Mouse (Mus musculus) MEL (cell line): ENCODE results near the gene Ncoa3. TPM values are rescaled to one million over a fixed set of nuclear protein-coding genes. Genes with fewer than 3 reads are reported as not detected.
A peak's percentile ranks its signal among the peaks of the same experiment; 100 is the strongest.

Experiments
- DNase-seq: peaks from one replicate; pipeline ENCODE4 v3.0.0; 2011; ENCODE audit warnings: low read depth, low spot score
- H3K27ac ChIP-seq: 2 replicates; pipeline ENCODE4 v1.5.1; 2012; ENCODE audit warnings: low read depth, mild to moderate bottlenecking, control low read depth, low read length, moderate library complexity; ENCODE audit not compliant: control insufficient read depth
- H3K27me3 ChIP-seq, 2 experiments: fragments of 150-350 bp in 1 of 2; sonication (generic) in 1 of 2; 2 replicates each; pipeline ENCODE4 v1.6.1; 2012; ENCODE audit warnings: low read length in 2 of 2, mild to moderate bottlenecking in 2 of 2, improper control_type of control experiment in 1 of 2, moderate library complexity in 1 of 2; ENCODE audit not compliant: insufficient read depth in 2 of 2, control insufficient read depth in 1 of 2
- H3K36me3 ChIP-seq, 2 experiments: 2 replicates each; pipeline ENCODE4 v1.6.1; 2012 to 2014; ENCODE audit warnings: low read length in 2 of 2, improper control_type of control experiment in 1 of 2, inconsistent platforms in 1 of 2, mild to moderate bottlenecking in 1 of 2; ENCODE audit not compliant: insufficient read depth in 2 of 2, control insufficient read depth in 1 of 2
- H3K4me1 ChIP-seq, 2 experiments: fragments of 150-350 bp in 1 of 2; sonication (generic) in 1 of 2; 2 replicates each; pipeline ENCODE4 v1.6.1; 2012; ENCODE audit warnings: low read length in 2 of 2, improper control_type of control experiment in 1 of 2, mild to moderate bottlenecking in 1 of 2; ENCODE audit not compliant: insufficient read depth in 2 of 2, control insufficient read depth in 1 of 2
- H3K4me3 ChIP-seq, 2 experiments: fragments of 150-350 bp in 1 of 2; sonication (generic) in 1 of 2; 2 replicates each; pipeline ENCODE4 v1.5.1; 2012; ENCODE audit warnings: low read depth in 2 of 2, low read length in 2 of 2, mild to moderate bottlenecking in 2 of 2, moderate library complexity in 2 of 2, control low read depth in 1 of 2, improper control_type of control experiment in 1 of 2; ENCODE audit not compliant: control insufficient read depth in 1 of 2, insufficient read depth in 1 of 2
- H3K79me2 ChIP-seq: 2 replicates; pipeline ENCODE4 v1.6.1; 2012; ENCODE audit warnings: mild to moderate bottlenecking, low read length, moderate library complexity; ENCODE audit not compliant: control insufficient read depth, poor library complexity, insufficient read depth
- H3K9ac ChIP-seq: 2 replicates; pipeline ENCODE4 v1.6.1; 2012; ENCODE audit warnings: low read depth, mild to moderate bottlenecking, control low read depth, low read length, moderate library complexity; ENCODE audit not compliant: control insufficient read depth, poor library complexity, severe bottlenecking
- H3K9me3 ChIP-seq: fragments of 150-350 bp; sonication (generic); replicated peaks from 2 replicates; pipeline ENCODE4 v1.6.1; 2012; ENCODE audit warnings: mild to moderate bottlenecking, low read length, improper control_type of control experiment, moderate library complexity; ENCODE audit not compliant: insufficient read depth
- CHD1 ChIP-seq: IDR thresholded peaks from 2 replicates; pipeline ENCODE4 v1.6.1; 2012; ENCODE audit warnings: low read depth, mild to moderate bottlenecking, inconsistent platforms, low read length, improper control_type of control experiment
- ELF1 ChIP-seq: IDR thresholded peaks from 2 replicates; pipeline ENCODE4 v1.6.1; 2014; ENCODE audit warnings: low read depth, mild to moderate bottlenecking, inconsistent platforms, low read length, improper control_type of control experiment, moderate library complexity
- EP300 ChIP-seq, 2 experiments: IDR thresholded peaks; 2 replicates each; pipeline ENCODE4 v1.6.1; 2011; ENCODE audit warnings: improper control_type of control experiment in 2 of 2, low read length in 2 of 2, low read depth in 1 of 2, mild to moderate bottlenecking in 1 of 2
- MAFK ChIP-seq: IDR thresholded peaks from 2 replicates; pipeline ENCODE4 v1.6.1; 2011; ENCODE audit warnings: low read depth, mild to moderate bottlenecking, low read length, improper control_type of control experiment, borderline replicate concordance
- MYC ChIP-seq: IDR thresholded peaks from 2 replicates; pipeline ENCODE4 v1.6.1; 2011; ENCODE audit warnings: low read depth, mild to moderate bottlenecking, low read length, improper control_type of control experiment, moderate library complexity
- POLR2A ChIP-seq, 2 experiments: IDR thresholded peaks; 2 replicates each; pipeline ENCODE4 v1.6.1; 2011 to 2012; ENCODE audit warnings: low read length in 2 of 2, mild to moderate bottlenecking in 2 of 2, control low read depth in 1 of 2, improper control_type of control experiment in 1 of 2, low read depth in 1 of 2, moderate library complexity in 1 of 2; ENCODE audit not compliant: control insufficient read depth in 1 of 2, insufficient read depth in 1 of 2, poor library complexity in 1 of 2
- POLR2AphosphoS2 ChIP-seq: IDR thresholded peaks from 2 replicates; pipeline ENCODE4 v1.6.1; 2011; ENCODE audit warnings: low read length, improper control_type of control experiment
- POLR2AphosphoS5 ChIP-seq: IDR thresholded peaks from 2 replicates; pipeline ENCODE4 v1.6.1; 2012; ENCODE audit warnings: low read depth, borderline replicate concordance, mild to moderate bottlenecking, inconsistent platforms, low read length, moderate library complexity, mixed read lengths
- RAD21 ChIP-seq: IDR thresholded peaks from 2 replicates; pipeline ENCODE4 v1.6.1; 2011; ENCODE audit warnings: mild to moderate bottlenecking, low read depth, low read length, improper control_type of control experiment
- TBP ChIP-seq: IDR thresholded peaks from 2 replicates; pipeline ENCODE4 v1.8.0; 2011; ENCODE audit warnings: low read depth, low read length, improper control_type of control experiment
- USF1 ChIP-seq: IDR thresholded peaks from 2 replicates; pipeline ENCODE4 v1.6.1; 2014; ENCODE audit warnings: low read depth, mild to moderate bottlenecking, inconsistent platforms, low read length, improper control_type of control experiment, moderate library complexity
- USF2 ChIP-seq, 2 experiments: IDR thresholded peaks; 2 replicates each; pipeline ENCODE4 v1.6.1; 2011 to 2012; ENCODE audit warnings: improper control_type of control experiment in 2 of 2, low read length in 2 of 2, borderline replicate concordance in 1 of 2, inconsistent platforms in 1 of 2, low read depth in 1 of 2, mild to moderate bottlenecking in 1 of 2; ENCODE audit not compliant: insufficient read depth in 1 of 2
- ZNF384 ChIP-seq: IDR thresholded peaks from 2 replicates; pipeline ENCODE4 v1.6.1; 2012; ENCODE audit warnings: low read depth, mild to moderate bottlenecking, inconsistent platforms, low read length, improper control_type of control experiment
- polyA plus RNA-seq, 2 experiments: library from polyadenylated mRNA; stranded (reverse) in 1 of 2; unstranded in 1 of 2; fragments of >175 nt in 1 of 2; fragments of >200 nt in 1 of 2; gene quantifications; 2 replicates each; pipeline versions ENCODE4 v1.2.1 to v1.2.4; 2012; ENCODE audit warnings: low replicate concordance in 2 of 2, low read depth in 1 of 2; ENCODE audit not compliant: insufficient read length in 2 of 2, insufficient read depth in 1 of 2, missing spikeins in 1 of 2
- total RNA-seq: library from RNA; depleted of rRNA; stranded (reverse); fragments of 300-350 nt; gene quantifications from 2 replicates; pipeline ENCODE4 v1.2.3, GENCODE M21; 2012

Gene Ncoa3
- total and polyA plus RNA-seq, 3 experiments = 5.7 to 19.8 (median 10.3) TPM

DNA sequence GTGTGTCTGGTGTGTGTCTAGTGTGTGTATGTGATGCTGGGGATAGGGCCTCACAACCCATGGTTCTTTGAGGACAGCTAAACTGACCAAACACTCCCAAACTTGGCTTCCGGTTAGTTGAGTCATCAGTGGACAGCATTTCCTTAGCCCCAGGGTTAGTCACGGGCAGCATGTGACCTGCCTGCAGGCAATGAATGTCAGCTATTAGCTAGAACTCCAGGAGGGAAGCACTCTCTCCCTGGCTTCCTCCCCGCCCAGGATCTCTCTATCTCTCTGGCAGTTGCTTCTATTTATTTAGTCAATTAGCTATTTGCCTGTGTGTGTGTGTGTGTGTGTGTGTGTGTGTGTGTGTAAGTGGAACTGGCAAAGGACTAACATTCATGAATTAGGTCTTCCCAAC is 23.6 kb upstream of the Ncoa3 start:
- Histone ChIP-seq H3K27ac (peak overlapping the region; percentile 39), H3K4me3 (peak overlapping the region in 1 of 2 experiments; percentile 20; a peak in 1 of 4 replicates)

DNA sequence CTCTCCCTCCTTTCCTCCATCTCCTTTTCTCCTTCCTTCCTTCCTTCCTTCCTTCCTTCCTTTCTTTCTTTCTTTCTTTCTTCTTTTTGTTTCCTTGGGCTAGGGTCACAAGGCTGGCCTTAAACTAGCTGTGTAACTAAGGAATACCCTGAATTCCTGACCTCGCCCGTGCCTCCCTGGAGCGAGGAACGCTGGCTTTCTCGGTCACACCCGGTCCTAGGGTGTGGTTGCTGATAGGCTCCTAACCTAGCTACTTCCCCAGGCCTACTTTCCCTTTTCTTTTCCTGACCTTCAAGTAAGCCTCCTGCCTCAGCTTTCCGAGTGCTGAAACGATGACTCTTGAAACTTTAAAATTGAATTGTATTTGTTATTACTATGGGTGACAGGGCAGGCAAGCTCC is 23.0 kb upstream of the Ncoa3 start:
- peaks cover 0 to 20% of the 10 kb centered on the region in 2 experiments; a peak in 2 of 4 replicates for H3K36me3 ChIP-seq
- H3K27ac ChIP-seq = no peak overlapping the region
- peaks cover 4 to 40% of the 10 kb centered on the region in 2 experiments for H3K4me1 ChIP-seq
- H3K9me3 ChIP-seq = no peaks in the 10 kb centered on the region
- peak; percentile 34 for DNase-seq
- peak overlapping the region; percentile 20 to 23; a peak in 2 of 4 replicates for H3K4me3 ChIP-seq
- H3K9ac ChIP-seq = peak overlapping the region; percentile 23
- TF ChIP-seq POLR2A (IDR thresholded peaks at IDR 0.05; ENCODE audit: control insufficient read depth in 1 of 2, insufficient read depth in 1 of 2, low read depth in 1 of 2, low read length in 2 of 2, poor library complexity in 1 of 2) = no peak
- no peak for TF ChIP-seq POLR2AphosphoS2
- no peak for TF ChIP-seq POLR2AphosphoS5
- TF ChIP-seq ELF1 = no peak
- no peak for TF ChIP-seq USF2 (IDR thresholded peaks at IDR 0.05; ENCODE audit: borderline replicate concordance in 1 of 2, insufficient read depth in 1 of 2, low read depth in 1 of 2, low read length in 2 of 2)
- no peak for TF ChIP-seq RAD21
- TF ChIP-seq MAFK = no peak
- H3K79me2 ChIP-seq = no peaks in the 10 kb centered on the region
- no peaks in the 10 kb centered on the region for H3K27me3 ChIP-seq

More for the DNA sequence above, 23.6 kb upstream of the Ncoa3 start:
- peak overlapping the region; percentile 23; the same call in 1 of the 2 replicates for H3K9ac ChIP-seq
- H3K4me1 ChIP-seq = peaks cover 4 to 38% of the 10 kb centered on the region in 2 experiments
- DNase-seq = no peak
- TF ChIP-seq MYC (no peak), USF1 (peak; percentile 33; the same call in 1 of the 2 replicates)
- H3K27me3 ChIP-seq = no peaks in the 10 kb centered on the region
- no peaks in the 10 kb centered on the region for H3K9me3 ChIP-seq
- H3K79me2 ChIP-seq = no peaks in the 10 kb centered on the region
- peaks cover 0 to 20% of the 10 kb centered on the region in 2 experiments; a peak in 2 of 4 replicates for H3K36me3 ChIP-seq

DNA sequence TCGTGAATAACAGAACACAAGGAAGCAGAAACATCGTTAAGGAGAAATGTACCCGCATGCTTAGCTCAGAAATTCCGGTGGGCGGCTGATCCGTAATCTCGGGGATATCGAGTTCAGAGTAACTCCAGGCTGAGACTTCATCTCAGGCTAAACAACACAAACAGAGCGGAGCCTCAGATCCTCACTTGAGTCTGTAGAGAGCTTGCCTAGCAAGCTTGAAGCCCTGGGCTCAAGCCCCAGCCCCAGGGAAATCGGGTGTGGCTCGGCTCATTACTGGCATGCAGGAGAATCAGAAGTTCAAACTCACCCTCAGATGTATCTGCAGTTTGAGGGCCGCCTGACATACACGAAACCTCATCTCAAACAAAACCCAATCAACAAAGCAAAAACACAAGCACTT is 22.5 kb upstream of the Ncoa3 start:
- Histone ChIP-seq H3K36me3 (peaks cover 0 to 20% of the 10 kb centered on the region in 2 experiments; a peak in 2 of 4 replicates), H3K27ac (no peak overlapping the region), H3K79me2 (no peaks in the 10 kb centered on the region), H3K4me1 (peaks cover 4 to 40% of the 10 kb centered on the region in 2 experiments), H3K9ac (no peak overlapping the region), H3K27me3 (no peaks in the 10 kb centered on the region), H3K4me3 (no peak overlapping the region), H3K9me3 (no peaks in the 10 kb centered on the region)
- no peak for DNase-seq
- TF ChIP-seq ZNF384 (no peak), TBP (no peak), CHD1 (no peak), EP300 (IDR thresholded peaks at IDR 0.05; ENCODE audit: low read depth in 1 of 2, low read length in 2 of 2) (no peak), RAD21 (no peak)
